Mouse (Mus musculus) megakaryocyte, embryonic 14.5 days (primary cell): ENCODE results near the gene Itk. TPM values are rescaled to one million over a fixed set of nuclear protein-coding genes. Genes with fewer than 3 reads are reported as not detected.

Experiments
- H3K27me3 ChIP-seq: replicated peaks from 2 replicates; pipeline ENCODE3; 2012; ENCODE audit warnings: inconsistent platforms
- H3K36me3 ChIP-seq: replicated peaks from 2 replicates; pipeline ENCODE3; 2012; ENCODE audit warnings: low read length, inconsistent platforms, mixed read lengths
- H3K4me1 ChIP-seq: 2 replicates; pipeline ENCODE4 v1.6.1; 2012; ENCODE audit warnings: inconsistent platforms
- H3K4me3 ChIP-seq: replicated peaks from 2 replicates; pipeline ENCODE3; 2012; ENCODE audit warnings: moderate library complexity, mild to moderate bottlenecking, inconsistent platforms
- H3K9me3 ChIP-seq: 2 replicates; pipeline ENCODE4 v1.6.1; 2012; ENCODE audit warnings: inconsistent platforms
- FLI1 ChIP-seq: IDR thresholded peaks from 2 replicates; pipeline ENCODE4 v1.6.1; 2012; ENCODE audit warnings: low read length, inconsistent platforms, mixed read lengths
- GATA1 ChIP-seq: IDR thresholded peaks from 3 replicates; pipeline ENCODE4 v1.6.1; 2012; ENCODE audit warnings: mixed read lengths, low read length, inconsistent platforms, borderline replicate concordance
- polyA plus RNA-seq: library from polyadenylated mRNA; stranded (reverse); fragments of >175 nt; gene quantifications from 2 replicates; pipeline ENCODE4 v1.2.3, GENCODE M21; 2012; ENCODE audit warnings: low replicate concordance; ENCODE audit not compliant: insufficient read depth

Gene Itk
- polyA plus RNA-seq, 1 experiment: 0.09 TPM

DNA sequence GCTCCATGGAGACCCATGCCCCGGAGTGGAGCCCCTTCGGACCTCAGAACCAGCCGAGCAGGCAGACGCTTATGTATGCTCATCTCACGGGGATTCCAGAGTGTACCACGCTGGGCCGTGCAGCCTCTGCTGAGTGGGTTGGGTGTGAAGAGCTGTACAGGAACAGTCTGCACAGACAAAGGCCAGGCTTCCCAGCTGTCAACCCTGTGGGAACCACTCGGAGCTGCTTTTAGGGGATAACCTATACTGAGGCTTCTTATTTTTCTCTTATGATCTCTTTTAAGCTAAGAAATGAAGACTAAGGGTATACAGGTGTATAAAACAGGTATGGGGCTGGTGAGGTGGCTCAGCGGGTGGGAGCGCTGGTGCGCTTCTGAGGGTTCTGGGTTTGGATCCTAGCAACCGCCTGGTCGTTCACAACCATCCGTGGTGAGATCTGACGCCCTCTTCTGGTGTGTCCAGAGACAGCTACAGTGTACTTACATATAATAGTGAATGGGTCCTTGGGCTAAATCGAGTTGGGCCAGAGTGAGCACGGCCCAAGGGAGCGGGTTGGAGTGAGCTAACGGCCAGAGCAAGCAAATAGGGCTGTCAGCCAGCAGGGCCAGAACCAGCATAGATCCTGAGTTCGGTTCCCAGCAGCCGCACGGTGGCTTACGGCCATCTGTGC is 87.6 kb downstream of the Itk start:
- TF ChIP-seq FLI1 (no peak), GATA1 (no peak)
- H3K4me1 ChIP-seq: peaks cover 43% of the 10 kb centered on the region
- no peaks in the 10 kb centered on the region for H3K36me3 ChIP-seq

DNA sequence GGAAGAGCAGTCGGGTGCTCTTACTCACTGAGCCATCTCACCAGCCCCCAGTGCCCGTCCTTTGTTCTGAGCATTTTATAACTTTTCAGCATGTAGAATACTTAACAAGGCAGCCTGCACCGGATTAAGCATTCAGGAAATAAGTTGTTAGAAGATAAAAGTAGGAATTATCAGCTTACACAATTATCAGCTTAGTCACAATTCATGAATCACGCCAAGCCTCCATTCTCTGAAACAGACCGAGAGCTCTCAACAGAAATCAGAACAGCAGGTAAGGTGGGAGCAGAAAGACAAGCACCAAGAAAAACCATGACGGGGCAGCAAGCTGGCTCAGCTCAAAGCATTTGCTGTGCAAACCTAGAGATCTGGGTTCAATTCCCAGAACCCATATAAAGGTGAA is 89.4 kb downstream of the Itk start:
- Histone ChIP-seq H3K4me3 (no peak overlapping the region), H3K27me3 (no peaks in the 10 kb centered on the region), H3K4me1 (peaks cover 25% of the 10 kb centered on the region), H3K36me3 (no peaks in the 10 kb centered on the region), H3K9me3 (no peaks in the 10 kb centered on the region)
- TF ChIP-seq GATA1 (no peak), FLI1 (no peak)

More for the DNA sequence above, 87.6 kb downstream of the Itk start:
- Histone ChIP-seq H3K27me3 (no peaks in the 10 kb centered on the region), H3K4me3 (no peak overlapping the region), H3K9me3 (no peaks in the 10 kb centered on the region)

- Histone ChIP-seq H3K4me3 (no peak overlapping the region), H3K27me3 (no peaks in the 10 kb centered on the region), H3K9me3 (no peaks in the 10 kb centered on the region), H3K4me1 (peaks cover 19% of the 10 kb centered on the region), H3K36me3 (peaks cover 4% of the 10 kb centered on the region)
- no peak for TF ChIP-seq GATA1
- TF ChIP-seq FLI1: no peak
Measured at GRCm38 (mm10) chr11:46298889-46299785, 90.2 kb downstream of the Itk start.

GRCm38 (mm10) chr11:46294390-46294789 is 94.9 kb downstream of the Itk start:
- peaks cover 35% of the 10 kb centered on the region for H3K36me3 ChIP-seq
- peaks cover 5% of the 10 kb centered on the region for H3K4me1 ChIP-seq
- H3K9me3 ChIP-seq: no peaks in the 10 kb centered on the region
- H3K4me3 ChIP-seq: no peak overlapping the region
- TF ChIP-seq GATA1 (no peak), FLI1 (no peak)
- H3K27me3 ChIP-seq: no peaks in the 10 kb centered on the region

DNA sequence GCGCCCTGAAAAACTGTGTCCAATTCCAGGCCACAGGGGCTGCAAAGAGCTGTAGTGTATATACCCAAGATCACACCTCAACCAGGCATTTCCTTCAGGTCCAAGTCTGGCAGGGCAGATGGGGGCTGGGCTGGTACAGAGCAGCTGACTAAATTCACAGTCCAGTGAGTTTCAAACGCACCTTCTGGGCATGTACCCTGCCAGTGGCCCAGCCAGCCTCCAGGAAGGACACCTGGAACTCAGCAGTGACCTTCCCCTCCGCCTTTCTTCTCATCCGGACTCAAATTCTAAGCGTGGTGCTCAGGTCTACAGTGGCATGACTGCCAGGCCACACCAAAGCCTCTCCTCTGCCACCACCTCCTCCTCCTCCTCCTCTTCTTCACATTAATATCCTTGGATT is 95.8 kb downstream of the Itk start:
- no peak overlapping the region for H3K4me3 ChIP-seq
- H3K36me3 ChIP-seq: peaks cover 44% of the 10 kb centered on the region
- no peaks in the 10 kb centered on the region for H3K9me3 ChIP-seq
- TF ChIP-seq FLI1 (no peak), GATA1 (no peak)
- no peaks in the 10 kb centered on the region for H3K4me1 ChIP-seq
- no peaks in the 10 kb centered on the region for H3K27me3 ChIP-seq

DNA sequence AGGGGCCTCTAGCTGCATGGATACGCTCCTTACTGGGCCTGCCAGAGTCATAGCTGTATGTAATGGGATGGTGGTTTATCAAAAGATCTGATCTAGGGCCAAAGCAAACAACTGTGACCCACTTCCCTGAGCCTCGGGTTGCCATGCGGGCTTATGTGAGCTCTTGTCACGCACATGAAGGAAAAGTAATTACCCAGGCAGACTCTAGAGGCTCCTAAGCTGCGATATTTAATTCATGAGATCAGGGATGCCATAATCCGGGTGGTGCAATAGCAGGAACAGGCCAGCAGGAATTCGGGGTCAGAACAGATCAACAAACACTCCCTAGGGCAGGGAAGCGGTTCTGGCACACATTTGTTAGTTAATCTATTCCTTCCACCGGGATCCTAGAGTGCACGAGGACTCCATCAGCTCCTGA is 98.3 kb downstream of the Itk start:
- Histone ChIP-seq H3K36me3 (peaks cover 61% of the 10 kb centered on the region), H3K9me3 (no peaks in the 10 kb centered on the region), H3K27me3 (no peaks in the 10 kb centered on the region), H3K4me3 (no peak overlapping the region), H3K4me1 (0 out of 2 replicates have a peak, but pooled peaks cover 5% of the 10 kb centered on the region)
- TF ChIP-seq GATA1 (no peak), FLI1 (no peak)

DNA sequence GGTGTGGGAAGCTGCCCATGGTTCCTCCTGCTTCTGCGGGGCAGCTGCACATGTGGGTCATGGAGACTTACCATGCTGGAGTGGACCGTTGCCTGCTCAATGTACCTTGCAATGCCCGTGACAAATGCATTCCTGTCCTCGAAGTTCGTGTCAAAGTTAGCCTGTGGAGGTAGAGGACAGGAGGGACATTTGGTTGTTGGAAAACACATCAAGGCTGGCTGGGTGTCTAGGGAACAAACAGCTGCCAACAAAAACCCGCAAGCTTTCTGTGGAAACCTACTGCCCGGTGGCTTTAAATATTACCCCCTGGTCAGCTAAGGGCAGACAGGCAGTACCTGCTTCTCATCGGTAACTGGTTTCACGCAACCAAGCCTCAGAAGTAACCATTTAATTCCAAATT is 99.8 kb downstream of the Itk start:
- Histone ChIP-seq H3K9me3 (no peaks in the 10 kb centered on the region), H3K27me3 (no peaks in the 10 kb centered on the region), H3K4me1 (peaks cover 7% of the 10 kb centered on the region), H3K36me3 (peaks cover 69% of the 10 kb centered on the region), H3K4me3 (no peak overlapping the region)
- TF ChIP-seq FLI1 (no peak), GATA1 (no peak)

- no peaks in the 10 kb centered on the region for H3K27me3 ChIP-seq
- peaks cover 70% of the 10 kb centered on the region for H3K36me3 ChIP-seq
- no peak overlapping the region for H3K4me3 ChIP-seq
- TF ChIP-seq FLI1: no peak
- no peak for TF ChIP-seq GATA1
- peaks cover 12% of the 10 kb centered on the region for H3K4me1 ChIP-seq
- H3K9me3 ChIP-seq: no peaks in the 10 kb centered on the region
Measured at GRCm38 (mm10) chr11:46289022-46289421, 100.3 kb downstream of the Itk start.

DNA sequence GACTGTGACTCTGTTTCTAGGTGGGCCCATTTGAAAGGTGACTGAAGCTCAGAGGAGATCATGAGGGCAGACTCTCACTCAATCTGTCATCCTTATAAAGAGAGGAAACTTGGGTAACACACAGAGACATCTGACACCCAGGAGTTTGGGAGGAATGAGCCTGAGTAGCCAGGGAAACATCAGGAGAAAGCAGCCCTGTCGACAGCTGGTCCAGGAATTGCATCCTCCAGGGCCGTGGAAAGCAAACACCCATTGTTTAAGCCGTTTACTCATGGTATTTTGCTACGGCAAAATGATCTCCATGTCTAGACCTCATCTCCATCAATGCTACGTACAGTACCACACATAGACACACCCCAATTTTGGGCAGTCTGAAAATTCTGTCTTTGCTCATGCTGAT is 101.2 kb downstream of the Itk start:
- TF ChIP-seq GATA1 (no peak), FLI1 (no peak)
- H3K4me3 ChIP-seq: no peak overlapping the region
- no peaks in the 10 kb centered on the region for H3K27me3 ChIP-seq
- H3K36me3 ChIP-seq: peaks cover 74% of the 10 kb centered on the region
- peaks cover 22% of the 10 kb centered on the region for H3K4me1 ChIP-seq
- H3K9me3 ChIP-seq: no peaks in the 10 kb centered on the region

DNA sequence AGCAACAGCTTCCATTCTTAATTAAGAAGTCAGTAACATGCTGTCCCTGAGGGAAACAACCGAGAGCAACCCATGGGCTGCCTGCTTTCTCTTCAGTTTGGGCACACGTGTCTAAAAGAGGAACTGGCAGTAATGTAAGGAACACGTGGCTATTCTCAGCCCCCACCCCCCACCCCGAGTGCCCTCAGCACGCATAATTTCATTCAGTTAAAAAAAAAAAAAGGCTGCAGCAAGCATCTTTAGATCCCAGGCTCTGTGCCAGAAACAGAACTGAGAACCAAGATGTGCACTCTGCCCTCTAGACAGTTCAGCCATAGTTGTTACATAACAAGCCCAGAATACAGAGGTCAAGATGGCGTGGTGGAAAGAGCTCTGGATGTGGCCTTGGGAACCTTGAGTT is 102.5 kb downstream of the Itk start:
- H3K36me3 ChIP-seq: peaks cover 81% of the 10 kb centered on the region
- no peak for TF ChIP-seq FLI1
- no peak for TF ChIP-seq GATA1
- no peak overlapping the region for H3K4me3 ChIP-seq
- H3K9me3 ChIP-seq: 0 out of 2 replicates have a peak, but pooled peaks cover 3% of the 10 kb centered on the region
- H3K4me1 ChIP-seq: peaks cover 35% of the 10 kb centered on the region
- H3K27me3 ChIP-seq: no peaks in the 10 kb centered on the region
